Mouse (Mus musculus) cortical plate, adult 2 months (tissue): ENCODE data around the gene D130043K22Rik.

Experiments
- CTCF ChIP-seq: fragments of 200-500 bp; IDR thresholded peaks from 2 replicates; pipeline ENCODE4 v1.5.1; 2011; ENCODE audit warnings: mild to moderate bottlenecking, control low read depth, low read length; ENCODE audit not compliant: insufficient read depth; ENCODE audit errors: extremely low read depth
- POLR2A ChIP-seq: fragments of 200-500 bp; IDR thresholded peaks from 2 replicates; pipeline ENCODE4 v1.6.1; 2011; ENCODE audit warnings: mild to moderate bottlenecking, low read length, control low read depth; ENCODE audit not compliant: insufficient read depth; ENCODE audit errors: extremely low read depth

- TF ChIP-seq CTCF: no peak
- 0 out of 2 replicates have a peak, but pooled peaks have one; percentile 13 for TF ChIP-seq POLR2A
Measured at GRCm38 (mm10) chr13:24942512-24943282, 97.8 kb downstream of the D130043K22Rik start, which contains the start of gene Gpld1.
